Mouse (Mus musculus): ENCODE results near the gene Kank2. TPM values are rescaled to one million over a fixed set of nuclear protein-coding genes. Genes with fewer than 3 reads are reported as not detected.

The Kank2 gene
- total and polyA plus RNA-seq, 3 experiments: 0.09 to 2.3 (median 0.60) TPM

- H3K27me3 ChIP-seq (replicated peaks): no peaks in the 10 kb centered on the region
- H3K9me3 ChIP-seq (replicated peaks; ENCODE audit: low read length): no peaks in the 10 kb centered on the region
- H3K4me3 ChIP-seq (replicated peaks in 1 of 3; ENCODE audit: low read depth in 2 of 3, low read length in 2 of 3, poor library complexity in 1 of 3): no peak overlapping the region
- peaks cover 14% of the 10 kb centered on the region; the same call in 1 of the 2 replicates for H3K79me2 ChIP-seq (replicated peaks; ENCODE audit: control insufficient read depth, extremely low read depth, insufficient read depth, poor library complexity, severe bottlenecking)
- H3K4me2 ChIP-seq (ENCODE audit: insufficient read depth, low read depth, poor library complexity, severe bottlenecking): no peak overlapping the region
- H3K36me3 ChIP-seq (replicated peaks in 1 of 2; ENCODE audit: control insufficient read depth in 1 of 2, insufficient read depth in 1 of 2, low read length in 1 of 2): peaks cover 3 to 9% of the 10 kb centered on the region in 2 experiments
- no peak for TF ChIP-seq JUND (conservative IDR thresholded peaks at IDR 0.05; ENCODE audit: low read depth, low read length)
- TF ChIP-seq ZC3H11A (IDR thresholded peaks at IDR 0.05; ENCODE audit: low read depth, low read length): no peak
- no peak for TF ChIP-seq MEF2A (IDR thresholded peaks at IDR 0.05; ENCODE audit: borderline replicate concordance, low read depth, low read length)
- DNase-seq (ENCODE audit: extremely low read depth): no peak
- peaks cover 4 to 27% of the 10 kb centered on the region in 2 experiments for H3K4me1 ChIP-seq (ENCODE audit: control insufficient read depth in 1 of 2, insufficient read depth in 2 of 2)
- in situ Hi-C loops (cut with MboI; ENCODE audit: low pct_ligation_motif_present, low pct_unique_long_range_greater_than_20kb, low sequenced_read_pairs): no loop called here
- H3K9ac ChIP-seq (ENCODE audit: insufficient read depth, low read depth): no peak overlapping the region
- H3K27ac ChIP-seq (ENCODE audit: insufficient read depth, low read depth): no peak overlapping the region
- dilution Hi-C loops (cut with MboI; ENCODE audit: extremely low pct_ligation_motif_present, extremely low pct_unique_long_range_greater_than_20kb, low sequenced_read_pairs): no loop called here
Observed at GRCm38 (mm10) chr9:21762135-21762534, 36.4 kb downstream of the Kank2 start.

GRCm38 (mm10) chr9:21760155-21761088 lies 38.1 kb downstream of the Kank2 start, which contains the start of gene Spc24:
Spc24 (minus strand) TSS chr9:21760303.
- in situ Hi-C loops (cut with MboI; ENCODE audit: low pct_ligation_motif_present, low pct_unique_long_range_greater_than_20kb, low sequenced_read_pairs): no loop called here
- TF ChIP-seq POLR2A (IDR thresholded peaks at IDR 0.05; ENCODE audit: low read depth, low read length) (peak; percentile 87), USF1 (IDR thresholded peaks at IDR 0.05; ENCODE audit: low read depth, low read length) (peak; percentile 42), SMC3 (IDR thresholded peaks at IDR 0.05; ENCODE audit: low read depth, low read length) (peak; percentile 65), MAFK (IDR thresholded peaks at IDR 0.05; ENCODE audit: insufficient replicate concordance, low read length) (no peak), CHD2 (IDR thresholded peaks at IDR 0.05; ENCODE audit: low read length) (peak; percentile 87), JUND (conservative IDR thresholded peaks at IDR 0.05; ENCODE audit: low read depth, low read length) (peak; percentile 47; the same call in 1 of the 2 replicates), ETS1 (conservative IDR thresholded peaks at IDR 0.05; ENCODE audit: low read depth, low read length) (no peak), IRF4 (IDR thresholded peaks at IDR 0.05; ENCODE audit: low read depth, low read length) (peak; percentile 49), USF2 (conservative IDR thresholded peaks at IDR 0.05; ENCODE audit: low read depth, low read length) (no peak), CHD1 (IDR thresholded peaks at IDR 0.05; ENCODE audit: low read depth, low read length) (no peak), MXI1 (IDR thresholded peaks at IDR 0.05; ENCODE audit: low read depth, low read length) (peak; percentile 84), MEF2A (IDR thresholded peaks at IDR 0.05; ENCODE audit: borderline replicate concordance, low read depth, low read length) (no peak; the same call in 1 of the 2 replicates), MAZ (IDR thresholded peaks at IDR 0.05; ENCODE audit: low read depth, low read length) (0 out of 2 replicates have a peak, but pooled peaks have one; percentile 38), NELFE (IDR thresholded peaks at IDR 0.05; ENCODE audit: low read depth, low read length) (peak; percentile 78), JUN (IDR thresholded peaks at IDR 0.05; ENCODE audit: insufficient read depth, low read depth, low read length) (no peak), TCF12 (IDR thresholded peaks at IDR 0.05; ENCODE audit: low read depth, low read length) (peak; percentile 81), ZNF384 (IDR thresholded peaks at IDR 0.05; ENCODE audit: low read depth, low read length) (no peak), ELF1 (IDR thresholded peaks at IDR 0.05; ENCODE audit: low read depth, low read length) (0 out of 2 replicates have a peak, but pooled peaks have one; percentile 30), PAX5 (IDR thresholded peaks at IDR 0.05; ENCODE audit: low read length) (no peak), GABPA (IDR thresholded peaks at IDR 0.05; ENCODE audit: insufficient replicate concordance, low read depth, low read length) (no peak), NRF1 (IDR thresholded peaks at IDR 0.05; ENCODE audit: low read depth, low read length) (peak; percentile 86), SIN3A (IDR thresholded peaks at IDR 0.05; ENCODE audit: low read length) (peak; percentile 64; the same call in 1 of the 2 replicates), MYC (IDR thresholded peaks at IDR 0.05; ENCODE audit: low read depth, low read length) (peak; percentile 79), BHLHE40 (IDR thresholded peaks at IDR 0.05; ENCODE audit: low read depth, low read length) (peak; percentile 56; the same call in 1 of the 2 replicates), ZMIZ1 (IDR thresholded peaks at IDR 0.05; ENCODE audit: low read depth, low read length) (peak; percentile 39; the same call in 1 of the 2 replicates), ZC3H11A (IDR thresholded peaks at IDR 0.05; ENCODE audit: low read depth, low read length) (0 out of 2 replicates have a peak, but pooled peaks have one; percentile 8), POLR2AphosphoS2 (IDR thresholded peaks at IDR 0.05; ENCODE audit: low read depth, low read length) (no peak), ZKSCAN1 (IDR thresholded peaks at IDR 0.05; ENCODE audit: borderline replicate concordance, low read depth, low read length) (no peak), TBP (conservative IDR thresholded peaks at IDR 0.05; ENCODE audit: low read depth, low read length) (peak; percentile 59; the same call in 1 of the 2 replicates)

More at GRCm38 (mm10) chr9:21760155-21761088, 38.1 kb downstream of the Kank2 start, which contains the start of gene Spc24:
- Histone ChIP-seq H3K79me2 (replicated peaks; ENCODE audit: control insufficient read depth, extremely low read depth, insufficient read depth, poor library complexity, severe bottlenecking) (peaks cover 14% of the 10 kb centered on the region; the same call in 1 of the 2 replicates), H3K9me3 (replicated peaks; ENCODE audit: low read length) (no peaks in the 10 kb centered on the region), H3K9ac (ENCODE audit: insufficient read depth, low read depth) (peak within 1 kb of the TSS; percentile 93), H3K4me1 (ENCODE audit: control insufficient read depth in 1 of 2, insufficient read depth in 2 of 2) (peaks cover 4 to 30% of the 10 kb centered on the region in 2 experiments), H3K27me3 (replicated peaks) (no peaks in the 10 kb centered on the region), H3K27ac (ENCODE audit: insufficient read depth, low read depth) (peak within 1 kb of the TSS; percentile 17; the same call in 1 of the 2 replicates), H3K4me3 (replicated peaks in 1 of 3; ENCODE audit: low read depth in 2 of 3, low read length in 2 of 3, poor library complexity in 1 of 3) (peak within 1 kb of the TSS; percentile 80 to 93 (median 88)), H3K36me3 (replicated peaks in 1 of 2; ENCODE audit: control insufficient read depth in 1 of 2, insufficient read depth in 1 of 2, low read length in 1 of 2) (peaks cover 13 to 25% of the 10 kb centered on the region in 2 experiments), H3K4me2 (ENCODE audit: insufficient read depth, low read depth, poor library complexity, severe bottlenecking) (peak within 1 kb of the TSS; percentile 90)
- dilution Hi-C loops (cut with MboI; ENCODE audit: extremely low pct_ligation_motif_present, extremely low pct_unique_long_range_greater_than_20kb, low sequenced_read_pairs): no loop called here
- DNase-seq (ENCODE audit: extremely low read depth): peak; percentile 99
